Mouse (Mus musculus): ENCODE measurements around the gene Frem1. TPM values are rescaled to one million over a fixed set of nuclear protein-coding genes. Genes with fewer than 3 reads are reported as not detected.

Gene Frem1
- polyA plus RNA-seq, 1 experiment: not detected

DNA sequence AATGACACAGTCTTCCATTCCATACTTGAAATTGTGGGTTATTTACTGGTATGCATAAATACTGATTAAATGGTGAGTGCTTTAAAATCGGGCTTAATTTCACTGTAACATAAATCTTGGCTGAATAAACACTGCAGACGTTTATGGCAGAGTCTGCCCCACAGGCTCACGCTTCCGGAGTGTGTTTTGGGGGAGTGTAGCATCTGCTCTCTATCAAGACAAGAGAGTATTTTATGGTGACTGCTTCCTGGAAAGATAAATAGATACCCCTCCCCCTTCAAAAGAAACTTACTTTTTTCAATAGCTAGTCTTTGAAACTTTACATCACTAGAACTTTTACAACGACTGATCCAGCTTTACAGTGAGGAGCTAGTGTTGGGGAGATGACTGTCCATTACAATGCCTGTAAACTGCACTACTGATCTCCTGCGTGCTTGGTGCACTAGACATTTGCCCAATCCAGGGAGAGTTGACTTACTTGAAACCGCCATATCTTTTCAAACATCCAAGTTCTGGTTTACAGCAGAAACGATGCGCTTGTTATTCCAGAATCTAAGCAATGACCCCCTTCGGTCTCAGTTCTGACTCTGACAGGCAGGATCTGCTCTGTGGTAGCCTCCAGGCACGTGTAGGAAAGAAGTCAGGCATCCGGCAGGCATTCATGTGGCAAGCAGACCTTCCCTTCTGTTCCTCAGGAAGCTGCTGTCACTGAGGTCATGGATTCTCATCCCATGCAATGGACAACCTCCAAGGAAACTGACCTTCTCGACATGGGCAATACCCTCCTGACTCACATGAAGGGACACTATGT, 28.4 kb upstream of the Frem1 start:
- Histone ChIP-seq H3K36me3 (ENCODE audit: control insufficient read depth, insufficient read depth) (no peaks in the 10 kb centered on the region), H3K79me2 (ENCODE audit: control insufficient read depth, insufficient read depth) (no peaks in the 10 kb centered on the region), H3ac (ENCODE audit: control insufficient read depth, insufficient read length, low read depth) (no peak overlapping the region), H3K27me3 (ENCODE audit: control insufficient read depth, insufficient read depth, insufficient read length) (peaks cover 1% of the 10 kb centered on the region), H3K4me3 (ENCODE audit: insufficient read depth, poor library complexity, severe bottlenecking) (no peak overlapping the region), H3K79me3 (ENCODE audit: low read depth) (no peaks in the 10 kb centered on the region)
- no peak for TF ChIP-seq MYOD1 (IDR thresholded peaks at IDR 0.05; ENCODE audit: control insufficient read depth, insufficient read length, low read depth)
- no peak for TF ChIP-seq FOSL1 (IDR thresholded peaks at IDR 0.05; ENCODE audit: insufficient read depth, low read length, poor library complexity, severe bottlenecking)
- TF ChIP-seq CTCF (IDR thresholded peaks at IDR 0.05; ENCODE audit: control insufficient read depth, insufficient read depth, insufficient read length): no peak
- TF ChIP-seq MYOG (IDR thresholded peaks at IDR 0.05; ENCODE audit: control insufficient read depth, extremely low read depth, insufficient read length): no peak
- TF ChIP-seq MAX (IDR thresholded peaks at IDR 0.05): no peak
- no peak for TF ChIP-seq CEBPB (IDR thresholded peaks at IDR 0.05; ENCODE audit: low read depth)
- no peak for TF ChIP-seq USF1 (IDR thresholded peaks at IDR 0.05; ENCODE audit: low read depth)

DNA sequence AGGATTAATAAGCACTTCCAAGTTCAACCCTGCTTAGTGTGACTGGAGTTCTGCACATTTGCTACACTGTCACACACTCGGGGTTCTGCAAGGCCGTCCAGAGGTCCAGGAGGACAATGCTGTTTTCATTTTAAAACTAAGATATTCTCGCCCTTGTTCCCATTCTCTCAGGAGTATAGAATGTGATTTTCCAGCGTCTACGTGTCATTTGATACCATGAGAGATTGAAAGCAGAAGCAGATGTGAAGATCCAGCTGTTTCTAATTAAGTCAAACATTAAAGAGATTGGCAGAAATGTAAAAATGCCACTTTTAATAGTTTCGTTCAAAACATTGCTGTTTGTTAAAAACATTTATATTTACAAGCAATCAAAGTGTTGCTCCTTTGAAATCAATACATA, 12.1 kb upstream of the Frem1 start:
- H3K36me3 ChIP-seq (ENCODE audit: control insufficient read depth, insufficient read depth): no peaks in the 10 kb centered on the region
- H3ac ChIP-seq (ENCODE audit: control insufficient read depth, insufficient read length, low read depth): no peak overlapping the region
- TF ChIP-seq USF1 (IDR thresholded peaks at IDR 0.05; ENCODE audit: low read depth): no peak
- TF ChIP-seq CEBPB (IDR thresholded peaks at IDR 0.05; ENCODE audit: low read depth): no peak
- no peak for TF ChIP-seq CTCF (IDR thresholded peaks at IDR 0.05; ENCODE audit: control insufficient read depth, insufficient read depth, insufficient read length)
- no peaks in the 10 kb centered on the region for H3K79me3 ChIP-seq (ENCODE audit: low read depth)
- no peaks in the 10 kb centered on the region for H3K79me2 ChIP-seq (ENCODE audit: control insufficient read depth, insufficient read depth)
- no peak overlapping the region for H3K4me3 ChIP-seq (ENCODE audit: insufficient read depth, poor library complexity, severe bottlenecking)
- H3K27me3 ChIP-seq (ENCODE audit: control insufficient read depth, insufficient read depth, insufficient read length): no peaks in the 10 kb centered on the region

DNA sequence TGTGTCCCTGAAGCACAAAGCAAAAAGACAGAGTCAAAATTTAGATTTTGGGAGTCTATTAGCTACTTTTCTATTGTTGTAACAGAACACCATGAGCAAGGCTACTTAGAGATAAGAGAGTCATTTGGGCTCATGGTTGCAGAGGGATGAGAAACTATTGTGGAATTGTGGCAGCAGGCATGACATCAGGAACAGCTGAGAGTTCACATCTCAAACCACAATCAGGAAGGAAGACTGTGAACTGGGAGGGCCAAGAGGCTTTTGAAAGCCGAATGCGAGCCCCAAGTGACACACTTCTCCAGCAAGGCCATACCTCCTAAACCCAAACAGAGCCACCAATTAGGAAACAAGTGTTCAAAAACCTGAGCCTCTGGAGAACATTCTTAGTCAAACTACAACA, 9.4 kb upstream of the Frem1 start:
- Histone ChIP-seq H3K4me3 (ENCODE audit: insufficient read depth, poor library complexity, severe bottlenecking) (no peak overlapping the region), H3K36me3 (ENCODE audit: control insufficient read depth, insufficient read depth) (no peaks in the 10 kb centered on the region), H3ac (ENCODE audit: control insufficient read depth, insufficient read length, low read depth) (no peak overlapping the region), H3K79me3 (ENCODE audit: low read depth) (no peaks in the 10 kb centered on the region), H3K27me3 (ENCODE audit: control insufficient read depth, insufficient read depth, insufficient read length) (no peaks in the 10 kb centered on the region), H3K79me2 (ENCODE audit: control insufficient read depth, insufficient read depth) (no peaks in the 10 kb centered on the region)
- TF ChIP-seq FOSL1 (IDR thresholded peaks at IDR 0.05; ENCODE audit: insufficient read depth, low read length, poor library complexity, severe bottlenecking) (no peak), MYOD1 (IDR thresholded peaks at IDR 0.05; ENCODE audit: control insufficient read depth, insufficient read length, low read depth) (peak; percentile 85)

GRCm38 (mm10) chr4:83058617-83059016, 6.5 kb upstream of the Frem1 start:
- Histone ChIP-seq H3K4me3 (ENCODE audit: insufficient read depth, poor library complexity, severe bottlenecking) (no peak overlapping the region), H3K79me2 (ENCODE audit: control insufficient read depth, insufficient read depth) (no peaks in the 10 kb centered on the region), H3K27me3 (ENCODE audit: control insufficient read depth, insufficient read depth, insufficient read length) (peaks cover 4% of the 10 kb centered on the region), H3K79me3 (ENCODE audit: low read depth) (no peaks in the 10 kb centered on the region), H3ac (ENCODE audit: control insufficient read depth, insufficient read length, low read depth) (no peak overlapping the region), H3K36me3 (ENCODE audit: control insufficient read depth, insufficient read depth) (no peaks in the 10 kb centered on the region)
- no peak for TF ChIP-seq MYOG (IDR thresholded peaks at IDR 0.05; ENCODE audit: control insufficient read depth, extremely low read depth, insufficient read length)
- TF ChIP-seq MYOD1 (IDR thresholded peaks at IDR 0.05; ENCODE audit: control insufficient read depth, insufficient read length, low read depth): no peak
- TF ChIP-seq MAX (IDR thresholded peaks at IDR 0.05): no peak
- no peak for TF ChIP-seq USF1 (IDR thresholded peaks at IDR 0.05; ENCODE audit: low read depth)
- no peak for TF ChIP-seq CEBPB (IDR thresholded peaks at IDR 0.05; ENCODE audit: low read depth)
- no peak for TF ChIP-seq FOSL1 (IDR thresholded peaks at IDR 0.05; ENCODE audit: insufficient read depth, low read length, poor library complexity, severe bottlenecking)
- TF ChIP-seq CTCF (IDR thresholded peaks at IDR 0.05; ENCODE audit: control insufficient read depth, insufficient read depth, insufficient read length): no peak

GRCm38 (mm10) chr4:83058182-83058581, 6.0 kb upstream of the Frem1 start:
- Histone ChIP-seq H3K27me3 (ENCODE audit: control insufficient read depth, insufficient read depth, insufficient read length) (peaks cover 4% of the 10 kb centered on the region), H3K36me3 (ENCODE audit: control insufficient read depth, insufficient read depth) (no peaks in the 10 kb centered on the region), H3K79me2 (ENCODE audit: control insufficient read depth, insufficient read depth) (no peaks in the 10 kb centered on the region), H3K79me3 (ENCODE audit: low read depth) (no peaks in the 10 kb centered on the region), H3K4me3 (ENCODE audit: insufficient read depth, poor library complexity, severe bottlenecking) (no peak overlapping the region), H3ac (ENCODE audit: control insufficient read depth, insufficient read length, low read depth) (no peak overlapping the region)
- no peak for TF ChIP-seq MAX (IDR thresholded peaks at IDR 0.05)

DNA sequence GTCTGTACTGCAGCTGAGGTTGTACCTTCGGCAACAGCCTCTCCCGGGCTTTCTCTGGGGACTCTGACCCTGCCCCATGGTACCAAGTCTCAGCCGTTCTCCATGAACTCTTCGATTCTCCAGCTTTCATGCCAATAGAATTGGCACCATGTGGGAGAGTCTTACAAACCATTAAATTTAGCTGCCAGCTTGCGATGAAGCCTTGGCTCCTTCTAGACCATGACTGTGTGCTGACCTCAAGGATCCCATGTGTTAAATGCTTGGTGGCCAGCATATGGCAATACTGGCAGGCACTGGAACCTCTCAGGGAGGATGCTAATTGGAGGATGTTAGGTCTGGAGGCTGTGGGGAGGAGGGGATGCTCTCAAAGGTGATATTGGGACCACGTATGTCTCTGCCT, 4.4 kb upstream of the Frem1 start:
- peaks cover 7% of the 10 kb centered on the region for H3K27me3 ChIP-seq (ENCODE audit: control insufficient read depth, insufficient read depth, insufficient read length)
- no peaks in the 10 kb centered on the region for H3K79me3 ChIP-seq (ENCODE audit: low read depth)
- H3K79me2 ChIP-seq (ENCODE audit: control insufficient read depth, insufficient read depth): no peaks in the 10 kb centered on the region
- H3K36me3 ChIP-seq (ENCODE audit: control insufficient read depth, insufficient read depth): no peaks in the 10 kb centered on the region
- H3K4me3 ChIP-seq (ENCODE audit: insufficient read depth, poor library complexity, severe bottlenecking): no peak overlapping the region
- H3ac ChIP-seq (ENCODE audit: control insufficient read depth, insufficient read length, low read depth): no peak overlapping the region
- TF ChIP-seq FOSL1 (IDR thresholded peaks at IDR 0.05; ENCODE audit: insufficient read depth, low read length, poor library complexity, severe bottlenecking): no peak
- TF ChIP-seq MYOG (IDR thresholded peaks at IDR 0.05; ENCODE audit: control insufficient read depth, extremely low read depth, insufficient read length): no peak
- no peak for TF ChIP-seq MYOD1 (IDR thresholded peaks at IDR 0.05; ENCODE audit: control insufficient read depth, insufficient read length, low read depth)
- no peak for TF ChIP-seq USF1 (IDR thresholded peaks at IDR 0.05; ENCODE audit: low read depth)
- TF ChIP-seq CTCF (IDR thresholded peaks at IDR 0.05; ENCODE audit: control insufficient read depth, insufficient read depth, insufficient read length): no peak
- no peak for TF ChIP-seq MAX (IDR thresholded peaks at IDR 0.05)
- no peak for TF ChIP-seq CEBPB (IDR thresholded peaks at IDR 0.05; ENCODE audit: low read depth)
